Mouse (Mus musculus) stomach, postnatal 0 days (tissue): ENCODE data around the gene Vps29. TPM values are rescaled to one million over a fixed set of nuclear protein-coding genes. Genes with fewer than 3 reads are reported as not detected.
A peak's percentile ranks its signal among the peaks of the same experiment; 100 is the strongest.

Source experiments
- ATAC-seq: fragments of 200-750 bp; cut with Nextera tagmentation; 2 replicates; pipeline ENCODE4 v1.8.0; 2017; ENCODE audit not compliant: low FRiP score, low TSS enrichment
- DNase-seq: peaks from one replicate; pipeline ENCODE4 v3.0.0-alpha.2; 2016; ENCODE audit warnings: low spot score
- H3K27ac ChIP-seq: fragments of 300-500 bp; sonication (generic); replicated peaks from 2 replicates; pipeline ENCODE4 v1.5.1; 2014; ENCODE audit warnings: mild to moderate bottlenecking, control low read depth
- H3K27me3 ChIP-seq: fragments of 300-500 bp; sonication (generic); 2 replicates; pipeline ENCODE4 v1.6.1; 2014; ENCODE audit warnings: low read length; ENCODE audit not compliant: control insufficient read depth, insufficient read depth
- H3K36me3 ChIP-seq: fragments of 300-500 bp; sonication (generic); 2 replicates; pipeline ENCODE4 v1.6.1; 2014; ENCODE audit warnings: low read length, mixed read lengths; ENCODE audit not compliant: control insufficient read depth, insufficient read depth
- H3K4me1 ChIP-seq: fragments of 300-500 bp; sonication (generic); replicated peaks from 2 replicates; pipeline ENCODE4 v1.6.1; 2014; ENCODE audit warnings: antibody characterized with exemption; ENCODE audit not compliant: control insufficient read depth, insufficient read depth
- H3K4me2 ChIP-seq: fragments of 300-500 bp; sonication (generic); replicated peaks from 2 replicates; pipeline ENCODE4 v1.6.1; 2014; ENCODE audit warnings: low read depth, mild to moderate bottlenecking, control low read depth, moderate library complexity
- H3K4me3 ChIP-seq: fragments of 300-500 bp; sonication (generic); 2 replicates; pipeline ENCODE4 v1.5.1; 2014; ENCODE audit warnings: low read depth, low read length, control low read depth
- H3K9ac ChIP-seq: fragments of 300-500 bp; sonication (generic); 2 replicates; pipeline ENCODE4 v1.6.1; 2014; ENCODE audit warnings: mild to moderate bottlenecking, low read length, control low read depth, mixed read lengths
- H3K9me3 ChIP-seq: fragments of 300-500 bp; sonication (generic); 2 replicates; pipeline ENCODE4 v1.6.1; 2016; ENCODE audit warnings: low read length; ENCODE audit not compliant: control insufficient read depth
- CTCF ChIP-seq: IDR thresholded peaks from 2 replicates; pipeline ENCODE4 v1.5.1; 2016; ENCODE audit warnings: antibody characterized with exemption, low read depth, mild to moderate bottlenecking, moderate library complexity
- EP300 ChIP-seq: optimal IDR thresholded peaks from 2 replicates; pipeline ENCODE3; 2016; ENCODE audit warnings: antibody characterized with exemption
- WGBS: fragments of 180-500 bp; shearing (Covaris S2); extraction: QIAGEN DNeasy Blood & Tissue Kit; methylation state at CpG from one replicate; pipeline ENCODE4 v1.1.7; 2014; 5-methylcytosine and 5-hydroxymethylcytosine counted together
- polyA plus RNA-seq: library from polyadenylated mRNA; unstranded; fragments of >200 nt; fragmentation: Nextera tagmentation; extraction: Ambion mirVana; gene quantifications from 2 replicates; pipeline ENCODE4 v1.2.1, GENCODE M21; 2015

Vps29 gene
- polyA plus RNA-seq, 1 experiment from 2014 or later, result 191 TPM

DNA sequence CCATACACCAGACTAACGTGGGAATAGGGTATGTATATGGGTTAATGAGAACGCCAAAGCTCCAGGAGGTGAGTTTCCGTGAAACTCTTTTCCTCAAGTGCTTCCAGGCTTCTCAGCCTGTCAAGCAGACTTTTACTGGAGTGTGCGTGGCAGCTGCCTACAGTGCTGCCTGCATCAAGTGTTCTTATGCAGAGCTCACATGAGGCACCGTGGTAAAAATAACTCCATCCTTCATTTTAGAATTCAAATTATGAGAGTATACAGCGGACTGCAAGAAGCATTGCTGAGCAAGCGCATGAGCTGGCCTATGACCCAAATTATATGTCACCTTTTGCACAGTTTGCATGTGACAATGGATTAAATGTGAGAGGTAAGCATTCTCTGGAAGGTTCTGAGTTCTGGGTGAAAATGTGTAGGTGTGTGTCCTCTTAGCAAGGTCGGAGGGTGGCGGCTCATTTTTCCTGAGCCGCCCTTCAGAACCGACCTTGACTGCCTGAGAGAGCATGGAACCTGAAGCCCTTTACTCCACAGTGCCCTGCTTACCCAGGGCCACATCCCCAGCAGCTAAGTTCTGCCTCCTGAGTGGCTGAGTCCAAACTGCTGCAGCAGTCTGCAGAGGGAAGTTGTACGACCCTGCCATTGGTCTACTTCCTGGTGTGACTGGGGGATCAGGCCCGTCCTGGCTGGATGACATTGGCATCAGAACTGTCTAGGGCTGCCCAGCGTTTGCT is 34.5 kb upstream of the Vps29 start:
- H3K4me3 ChIP-seq, result no peak overlapping the region
- 65% methylated on average over 14 of the region's 14 CpGs for WGBS
- no peak overlapping the region for H3K4me2 ChIP-seq
- DNase-seq, result no peak
- peak overlapping the region; percentile 83 for H3K27ac ChIP-seq
- H3K4me1 ChIP-seq, result peaks cover 7% of the 10 kb centered on the region
- H3K9ac ChIP-seq, result no peak overlapping the region
- H3K9me3 ChIP-seq, result no peaks in the 10 kb centered on the region
- TF ChIP-seq EP300 (no peak), CTCF (no peak)
- no peaks in the 10 kb centered on the region for H3K27me3 ChIP-seq
- peaks cover 6% of the 10 kb centered on the region; the same call in 1 of the 2 replicates for H3K36me3 ChIP-seq
- ATAC-seq, result peak; percentile 60; the same call in 1 of the 2 replicates

DNA sequence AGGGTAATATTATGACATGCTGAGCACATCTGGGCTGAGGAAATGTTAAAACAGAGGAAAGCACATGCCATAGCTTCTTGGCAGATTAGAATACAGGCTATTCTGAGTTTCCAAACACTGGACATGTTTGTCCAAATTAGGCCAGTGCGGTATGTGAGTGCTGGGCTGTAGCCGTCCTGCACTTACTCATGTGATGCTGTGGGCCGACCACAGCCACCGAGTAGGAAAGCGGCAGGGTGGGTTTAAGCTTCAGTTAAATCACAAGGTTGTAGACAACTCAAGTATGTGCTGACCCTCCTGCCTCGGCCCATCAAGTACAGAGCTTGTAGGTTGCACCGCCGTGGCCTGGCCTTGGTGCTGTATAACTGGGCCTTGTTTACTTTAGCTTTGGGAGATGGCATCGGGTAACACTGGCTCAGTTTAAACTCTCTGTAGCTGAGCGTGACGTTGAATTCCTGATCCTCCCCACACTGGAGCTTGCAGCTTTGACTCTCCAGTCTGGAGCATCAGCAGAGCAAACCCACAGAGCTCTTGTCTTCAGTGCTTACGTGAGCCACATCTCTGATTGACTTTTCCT is 33.9 kb upstream of the Vps29 start:
- Histone ChIP-seq H3K36me3 (peaks cover 6% of the 10 kb centered on the region; the same call in 1 of the 2 replicates), H3K27ac (peak overlapping the region; percentile 83), H3K4me2 (no peak overlapping the region), H3K4me1 (0 out of 2 replicates have a peak, but pooled peaks cover 3% of the 10 kb centered on the region), H3K9me3 (no peaks in the 10 kb centered on the region), H3K4me3 (no peak overlapping the region), H3K9ac (no peak overlapping the region), H3K27me3 (no peaks in the 10 kb centered on the region)
- DNase-seq, result no peak
- no peak for TF ChIP-seq EP300
- TF ChIP-seq CTCF, result no peak
- peak; percentile 65 for ATAC-seq
- 39% methylated on average over 12 of the region's 12 CpGs for WGBS

DNA sequence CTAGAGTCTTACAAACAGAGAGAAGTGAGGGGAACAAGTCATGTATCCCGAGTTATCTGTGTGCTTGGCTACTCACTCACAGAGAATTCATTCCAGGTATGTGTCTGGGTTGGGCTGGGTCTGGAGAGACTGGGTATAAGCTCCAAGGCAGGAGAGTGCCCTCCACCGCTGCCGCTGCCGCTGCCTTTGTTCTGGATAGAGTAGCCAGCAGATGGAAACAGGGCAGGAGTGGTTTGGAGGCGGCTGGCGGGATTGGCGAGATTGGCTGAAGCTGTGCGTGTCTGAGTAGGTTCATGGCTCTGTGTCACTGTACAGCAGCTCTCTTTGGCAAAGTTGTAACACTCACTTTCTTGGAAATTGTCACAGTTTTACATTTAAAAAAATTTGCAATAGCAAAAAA is 30.6 kb upstream of the Vps29 start:
- Histone ChIP-seq H3K9me3 (no peaks in the 10 kb centered on the region), H3K4me3 (no peak overlapping the region), H3K4me2 (no peak overlapping the region), H3K4me1 (no peaks in the 10 kb centered on the region), H3K27ac (no peak overlapping the region), H3K36me3 (peaks cover 6% of the 10 kb centered on the region; the same call in 1 of the 2 replicates), H3K27me3 (no peaks in the 10 kb centered on the region), H3K9ac (no peak overlapping the region)
- TF ChIP-seq EP300, result no peak
- TF ChIP-seq CTCF, result no peak
- 77% methylated on average over 8 of the region's 8 CpGs for WGBS
- ATAC-seq, result no peak
- no peak for DNase-seq

DNA sequence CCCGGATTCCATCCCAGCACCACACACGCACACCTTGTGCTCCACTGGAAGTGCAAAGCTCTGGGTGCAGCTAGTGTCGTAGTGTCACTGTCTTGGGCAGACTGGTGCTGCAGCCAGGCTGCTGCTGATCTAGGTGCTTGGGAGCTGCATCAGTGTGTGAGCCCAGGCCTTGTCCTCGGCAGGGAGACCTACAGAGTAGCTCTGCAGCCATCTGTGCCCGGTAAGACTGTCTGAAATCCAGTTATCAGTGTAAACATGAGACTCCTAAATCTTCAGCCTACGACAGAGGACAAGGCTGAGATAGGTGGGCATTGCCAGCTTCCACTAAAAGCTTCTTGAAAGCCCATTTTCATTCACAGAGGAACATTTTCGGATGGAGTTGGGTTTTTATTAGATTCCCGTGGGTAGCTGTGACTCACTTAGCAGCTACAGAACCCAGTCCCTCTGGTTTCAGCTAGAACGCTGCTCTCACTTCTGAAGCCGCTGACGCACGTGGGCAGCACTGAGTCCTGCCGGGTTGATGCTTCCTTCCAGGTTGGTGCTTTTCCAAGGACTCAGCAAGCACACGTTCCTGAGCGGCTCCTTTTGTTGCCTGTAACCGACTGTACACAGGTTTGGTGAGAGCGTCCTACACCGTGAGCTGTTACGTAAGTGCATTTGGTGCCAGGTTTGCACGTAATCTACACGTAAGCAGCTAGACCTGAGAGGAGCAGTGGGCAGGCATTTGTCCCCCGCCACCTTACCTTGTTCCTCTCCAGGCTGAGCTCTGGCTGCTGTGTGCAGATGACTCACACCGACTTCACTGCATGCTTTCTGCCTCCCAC is 29.3 kb upstream of the Vps29 start:
- Histone ChIP-seq H3K9ac (no peak overlapping the region), H3K27me3 (no peaks in the 10 kb centered on the region), H3K36me3 (peaks cover 5% of the 10 kb centered on the region; the same call in 1 of the 2 replicates), H3K4me3 (no peak overlapping the region), H3K9me3 (no peaks in the 10 kb centered on the region), H3K27ac (no peak overlapping the region), H3K4me2 (no peak overlapping the region), H3K4me1 (no peaks in the 10 kb centered on the region)
- WGBS, result 80% methylated on average over 23 of the region's 23 CpGs
- TF ChIP-seq EP300 (no peak), CTCF (peak; percentile 19; the same call in 1 of the 2 replicates)
- no peak for DNase-seq
- ATAC-seq, result no peak

DNA sequence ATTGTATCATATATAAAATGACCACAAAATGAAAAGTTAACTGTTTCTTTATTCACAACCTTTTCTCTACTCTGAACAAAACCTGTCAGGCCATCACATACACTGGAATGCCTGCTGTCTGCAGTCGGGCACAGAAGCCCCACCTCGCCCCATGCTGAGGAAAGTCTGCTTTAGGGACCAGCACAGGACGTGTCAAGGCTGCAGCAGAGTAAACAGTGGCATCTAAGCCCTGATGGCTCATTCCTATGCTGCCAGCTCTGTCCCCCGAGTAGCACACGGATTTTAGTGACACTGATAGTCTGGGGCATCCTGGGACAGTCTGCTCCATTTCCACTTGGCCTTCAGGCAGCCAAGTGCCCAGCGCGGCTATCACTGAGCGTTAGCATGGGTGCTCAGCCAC is 28.7 kb upstream of the Vps29 start:
- no peaks in the 10 kb centered on the region for H3K4me1 ChIP-seq
- 85% methylated on average over 8 of the region's 8 CpGs for WGBS
- TF ChIP-seq EP300, result no peak
- H3K36me3 ChIP-seq, result peaks cover 3% of the 10 kb centered on the region; the same call in 1 of the 2 replicates
- no peaks in the 10 kb centered on the region for H3K9me3 ChIP-seq
- H3K4me3 ChIP-seq, result no peak overlapping the region
- ATAC-seq (no peak), DNase-seq (no peak)
- no peak overlapping the region for H3K27ac ChIP-seq
- no peaks in the 10 kb centered on the region for H3K27me3 ChIP-seq
- no peak overlapping the region for H3K9ac ChIP-seq
- H3K4me2 ChIP-seq, result no peak overlapping the region
